Mouse (Mus musculus) thymus, postnatal 4 days (tissue): ENCODE measurements at regions not wholly inside any gene's neighbourhood (a gene's known extent, or its start where the extent isn't known, plus 50 kb on each side); places are given as distances from the start of the nearest gene placed in this dataset.
A peak's percentile ranks its signal among the peaks of the same experiment; 100 is the strongest.

Experiments
- DNase-seq: peaks from one replicate; pipeline ENCODE4 v3.0.0; 2021

- no peak for DNase-seq
Observed at GRCm38 (mm10) chr13:47602646-47603045, 480.2 kb downstream of the Rnf144b start.

- no peak for DNase-seq
Observed at GRCm38 (mm10) chr13:47611439-47611838, 489.0 kb downstream of the Rnf144b start.

GRCm38 (mm10) chr13:47636511-47637103 is 514.2 kb downstream of the Rnf144b start:
- no peak for DNase-seq

DNA sequence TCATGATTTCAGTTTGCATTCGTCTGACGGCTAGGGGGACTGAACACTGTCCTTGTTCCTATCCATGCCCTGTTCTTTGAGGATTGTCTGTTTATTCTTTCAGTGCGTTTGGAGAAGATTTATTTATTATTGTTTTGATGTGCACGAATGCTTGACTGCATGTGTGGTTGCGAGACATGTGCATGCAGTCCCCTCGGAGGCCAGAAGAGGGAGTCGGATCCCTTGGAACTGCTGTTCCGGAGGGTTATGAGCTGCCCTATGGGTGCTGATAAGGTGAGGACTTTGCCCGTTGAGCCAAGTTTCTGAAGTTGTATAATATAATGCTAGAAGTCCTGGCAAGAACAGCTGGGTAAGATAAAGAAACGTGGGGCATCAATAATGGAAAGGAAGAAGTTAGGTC is 519.9 kb downstream of the Rnf144b start:
- peak; percentile 6 for DNase-seq

GRCm38 (mm10) chr13:47645081-47645480 is 522.6 kb downstream of the Rnf144b start:
- DNase-seq: no peak

- no peak for DNase-seq
Observed at GRCm38 (mm10) chr13:47647693-47648092, 525.2 kb downstream of the Rnf144b start.

DNA sequence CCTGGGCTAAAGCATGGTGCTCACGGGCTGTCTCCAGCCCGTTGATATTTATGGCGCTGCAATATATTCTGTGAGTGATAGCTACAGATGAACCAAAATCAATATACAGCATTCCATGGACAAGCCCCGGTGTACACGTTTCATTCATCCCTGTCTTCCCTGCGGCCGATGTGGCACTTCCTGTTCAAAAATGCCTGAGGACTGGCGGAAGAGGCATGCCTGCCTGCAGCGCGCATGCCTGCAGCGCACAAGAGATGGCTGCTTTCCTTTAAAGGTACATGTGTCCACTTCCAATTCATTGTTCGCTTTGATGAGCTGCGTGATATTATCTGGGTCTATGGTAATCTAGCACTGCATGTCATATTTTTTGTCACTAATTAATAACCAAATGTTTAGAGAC is 527.6 kb downstream of the Rnf144b start:
- DNase-seq: no peak

- no peak for DNase-seq
Observed at GRCm38 (mm10) chr13:47666470-47666869, 544.0 kb downstream of the Rnf144b start.

GRCm38 (mm10) chr13:47666956-47667701 is 544.7 kb downstream of the Rnf144b start:
- DNase-seq: peak; percentile 62

DNA sequence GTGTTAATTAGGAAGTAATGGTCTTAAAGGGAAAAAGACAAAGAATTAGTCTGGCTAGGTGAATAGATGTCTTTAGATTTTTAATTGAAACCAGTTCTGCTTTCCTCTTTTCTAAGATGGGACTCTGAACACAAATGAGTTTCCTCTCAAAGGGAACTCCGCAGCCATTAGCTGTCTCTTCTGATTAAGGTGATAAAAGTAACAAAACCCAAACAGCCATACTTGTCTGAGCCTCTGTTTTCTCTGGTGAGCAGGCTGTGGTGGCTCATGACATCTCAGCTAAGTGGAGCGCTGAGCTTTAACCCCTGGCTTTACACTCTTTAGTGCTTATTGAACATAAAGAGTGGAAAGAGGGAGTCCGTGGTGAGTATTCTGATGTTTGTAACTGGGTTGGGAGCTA is 565.7 kb downstream of the Rnf144b start:
- no peak for DNase-seq

GRCm38 (mm10) chr13:47693815-47694214 is 567.2 kb upstream of the Id4 start:
- DNase-seq: no peak

DNA sequence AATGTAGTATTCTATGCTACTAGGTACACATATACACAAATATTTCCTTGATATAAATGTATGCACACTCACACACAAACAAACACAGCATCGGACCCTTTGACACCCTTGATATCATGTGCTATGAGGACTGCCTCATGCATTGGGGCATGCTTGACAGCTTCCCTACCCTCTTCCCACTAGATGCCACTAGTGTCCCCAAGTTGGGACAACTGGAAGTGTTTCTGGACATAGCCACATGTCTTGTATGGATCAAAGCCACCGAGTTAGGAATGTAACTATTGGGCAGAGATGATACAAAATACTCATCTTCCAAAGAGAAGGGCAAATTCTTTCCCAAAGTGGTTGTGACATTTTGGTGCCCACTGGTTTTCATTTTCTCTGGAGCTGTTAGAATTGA is 565.2 kb upstream of the Id4 start:
- DNase-seq: no peak

DNA sequence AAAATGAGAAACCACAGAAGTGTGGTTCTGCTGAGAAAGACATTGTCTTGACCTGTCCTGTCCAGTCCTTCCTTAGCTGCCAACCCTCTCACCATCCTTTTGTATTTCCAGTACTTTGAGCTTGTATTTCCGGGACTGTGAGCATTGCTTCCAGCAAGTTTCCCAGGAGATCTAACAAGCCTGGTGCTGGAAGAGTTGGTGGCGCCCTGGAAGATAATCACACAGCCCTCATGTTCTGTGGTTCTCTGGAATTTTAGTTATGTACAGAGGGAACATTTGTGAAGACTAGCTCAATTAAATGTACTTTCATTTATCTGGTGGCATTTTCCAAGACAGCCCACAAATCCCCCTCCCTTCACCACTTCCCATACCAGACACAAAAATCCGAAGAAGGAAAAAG is 560.5 kb upstream of the Id4 start:
- no peak for DNase-seq

DNA sequence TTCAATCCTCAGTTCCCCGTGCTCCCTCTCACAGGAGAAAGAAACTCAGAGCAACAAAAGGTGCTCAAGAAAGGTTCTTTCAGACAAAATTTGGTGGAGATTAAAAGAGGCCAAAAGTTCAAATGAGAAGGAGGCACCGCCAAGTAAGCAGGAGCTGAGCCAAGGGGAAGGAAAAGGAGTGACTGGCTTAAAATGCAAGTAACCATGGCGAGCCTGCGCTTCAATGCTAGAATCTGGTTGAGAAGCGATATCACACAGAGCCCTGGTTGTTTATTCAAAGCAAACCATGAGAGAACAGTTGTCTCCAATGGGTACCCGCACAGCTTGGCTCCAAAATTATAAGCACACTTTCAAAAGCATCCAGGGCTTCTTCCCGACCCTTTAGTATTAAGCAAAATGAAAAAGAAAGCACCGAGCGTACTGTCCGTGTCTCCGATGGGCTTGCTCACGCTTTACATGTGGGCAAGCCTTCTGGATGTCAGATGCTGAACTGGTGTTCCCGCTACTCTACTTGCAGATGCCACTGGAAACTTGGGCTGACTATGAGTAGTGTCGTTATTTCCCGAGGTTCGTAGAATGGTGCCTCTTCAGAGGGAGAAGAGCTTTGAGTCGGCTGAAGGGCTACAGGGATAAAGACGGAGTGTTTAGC is 552.9 kb upstream of the Id4 start:
- no peak for DNase-seq

GRCm38 (mm10) chr13:47709323-47709722 is 551.7 kb upstream of the Id4 start:
- DNase-seq: no peak

- no peak for DNase-seq
Observed at GRCm38 (mm10) chr13:47712507-47712906, 548.5 kb upstream of the Id4 start.

- no peak for DNase-seq
Observed at GRCm38 (mm10) chr13:47716265-47716664, 544.8 kb upstream of the Id4 start.

DNA sequence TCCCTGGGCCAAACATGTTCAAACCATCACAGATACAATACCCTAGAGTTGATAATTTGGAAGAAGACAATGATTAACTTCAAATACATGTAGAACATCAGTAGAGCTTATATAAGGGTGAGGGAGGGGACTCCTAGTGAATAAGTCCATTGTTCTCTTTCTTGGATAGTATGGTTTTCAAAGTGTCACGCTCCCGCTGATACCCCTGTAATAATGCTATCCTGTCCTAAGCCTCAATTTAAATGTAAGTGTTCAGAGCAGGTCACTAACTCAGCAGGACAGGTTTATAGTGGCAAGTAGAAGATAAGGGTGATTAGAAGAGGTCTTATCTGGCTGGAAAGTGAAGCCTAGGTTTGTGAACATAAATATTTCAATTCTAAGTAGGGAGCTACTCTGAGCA is 540.4 kb upstream of the Id4 start:
- no peak for DNase-seq

GRCm38 (mm10) chr13:47734415-47734814 is 526.6 kb upstream of the Id4 start:
- no peak for DNase-seq

GRCm38 (mm10) chr13:47735426-47736063 is 525.5 kb upstream of the Id4 start:
- DNase-seq: no peak

DNA sequence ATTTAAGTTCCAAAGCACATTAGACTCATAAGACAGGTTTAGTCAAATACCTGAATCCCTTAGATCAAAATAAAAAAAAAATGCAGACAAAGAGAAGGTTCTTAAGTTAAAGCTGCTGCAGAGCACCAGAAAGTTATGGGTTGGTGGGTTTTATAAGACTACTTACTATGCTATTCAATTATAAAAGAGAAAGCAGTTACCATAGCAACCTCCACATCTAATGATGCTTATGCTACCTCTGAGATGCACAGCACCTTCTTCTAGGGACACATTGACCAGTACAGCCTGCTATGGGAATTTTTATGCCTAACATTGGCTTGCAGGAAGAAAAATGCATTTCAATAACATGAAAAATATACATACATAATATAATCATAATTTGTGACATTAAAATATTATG is 512.1 kb upstream of the Id4 start:
- no peak for DNase-seq

- DNase-seq: no peak
Observed at GRCm38 (mm10) chr13:47751033-47751432, 510.0 kb upstream of the Id4 start.

- DNase-seq: no peak
Observed at GRCm38 (mm10) chr13:47764802-47765597, 496.0 kb upstream of the Id4 start.
